Mouse (Mus musculus): Measurements from ENCODE around the gene Pld5.

GRCm38 (mm10) chr1:176074526-176074925, 200.6 kb downstream of the Pld5 start:
- TF ChIP-seq CTCF (IDR thresholded peaks at IDR 0.05; ENCODE audit: low read depth), result no peak
- TF ChIP-seq EP300 (IDR thresholded peaks at IDR 0.05; ENCODE audit: low read depth), result no peak
